Comparison of ENCODE assay signal across 11 mouse cellular contexts in genomic region chr9:102243296-102243695, GRCm38 (mm10).
DNase-seq lines count a peak whose midpoint lies in the region; ATAC-seq and TF ChIP-seq lines count a peak whose summit lies in the region.
"Had no signal": no experiment of that assay in that cellular context is flagged by ENCODE, and none has a peak within 500 bp of the region (broad histone marks: within the 10 kb centered on the region; RNA-seq: fewer than 3 reads in every experiment).

No protein-coding gene starts in this region.

- no peak for DNase-seq in kidney, adult 11 months
- DNase-seq in embryo, embryonic 11 days = peak; percentile 69
- DNase-seq in neural tube, embryonic 11.5 days (ENCODE audit: low spot score) = peak; percentile 38
- no peak for DNase-seq in frontal cortex, postnatal 36 days (ENCODE audit: low spot score in 2 of 2)
- no peak for DNase-seq in frontal cortex, adult 2 months (ENCODE audit: extremely low spot score in 1 of 2, low spot score in 1 of 2)
- DNase-seq in lung, adult 2 months = no peak
- DNase-seq: liver, embryonic 13.5 days had no signal

- no peak overlapping the region for H3K9ac ChIP-seq in kidney, embryonic 15.5 days
- no peak overlapping the region for H3K9ac ChIP-seq in hindbrain, embryonic 12.5 days
- H3K9ac ChIP-seq in neural tube, embryonic 11.5 days (ENCODE audit: low read length) = no peak overlapping the region
- H3K9ac ChIP-seq: liver, embryonic 13.5 days had no signal

- ATAC-seq in kidney, embryonic 15.5 days (replicated peaks; ENCODE audit: low FRiP score) = peak; percentile 47; the same call in 1 of the 2 replicates
- peak; percentile 86 for ATAC-seq in hindbrain, embryonic 12.5 days (ENCODE audit: low FRiP score)
- peak; percentile 73 for ATAC-seq in neural tube, embryonic 11.5 days (ENCODE audit: insufficient read depth, low FRiP score, low TSS enrichment)

- WGBS in kidney, embryonic 15.5 days = 33% methylated on average over 7 of the region's 7 CpGs
- WGBS in hindbrain, embryonic 12.5 days = 7% methylated on average over 7 of the region's 7 CpGs
- WGBS in neural tube, embryonic 11.5 days = 24% methylated on average over 7 of the region's 7 CpGs
- 46% methylated on average over 7 of the region's 7 CpGs for WGBS in lung, adult 2 months

- H3K36me3 ChIP-seq in kidney, embryonic 15.5 days = no peaks in the 10 kb centered on the region
- H3K36me3 ChIP-seq in hindbrain, embryonic 12.5 days = no peaks in the 10 kb centered on the region
- no peaks in the 10 kb centered on the region for H3K36me3 ChIP-seq in neural tube, embryonic 11.5 days (ENCODE audit: control insufficient read depth, insufficient read depth, low read length)
- H3K36me3 ChIP-seq: liver, embryonic 13.5 days had no signal

- H3K4me2 ChIP-seq in kidney, embryonic 15.5 days = no peak overlapping the region
- H3K4me2 ChIP-seq in hindbrain, embryonic 12.5 days (replicated peaks) = peak overlapping the region; percentile 21
- H3K4me2 ChIP-seq in neural tube, embryonic 11.5 days (ENCODE audit: low read depth) = no peak overlapping the region
- H3K4me2 ChIP-seq: liver, embryonic 13.5 days had no signal

- H3K27ac ChIP-seq in kidney, embryonic 15.5 days = no peak overlapping the region
- peak overlapping the region; percentile 44 for H3K27ac ChIP-seq in hindbrain, embryonic 12.5 days
- no peak overlapping the region for H3K27ac ChIP-seq in neural tube, embryonic 11.5 days (ENCODE audit: low read depth, low read length)
- H3K27ac ChIP-seq: left cerebral cortex, adult 2 months; liver, embryonic 13.5 days had no signal

- TF ChIP-seq CTCF in lung, adult 2 months (IDR thresholded peaks at IDR 0.05; ENCODE audit: insufficient read depth, low read length) = no peak

- peaks cover 24% of the 10 kb centered on the region for H3K4me1 ChIP-seq in kidney, embryonic 15.5 days
- peaks cover 48% of the 10 kb centered on the region for H3K4me1 ChIP-seq in hindbrain, embryonic 12.5 days
- peaks cover 15% of the 10 kb centered on the region for H3K4me1 ChIP-seq in neural tube, embryonic 11.5 days (ENCODE audit: control insufficient read depth, insufficient read depth, low read length)
- H3K4me1 ChIP-seq in lung, adult 2 months (ENCODE audit: control insufficient read depth, insufficient read depth, low read length) = no peaks in the 10 kb centered on the region
- H3K4me1 ChIP-seq: liver, embryonic 13.5 days; megakaryocyte, embryonic 14.5 days had no signal

- H3K9me3 ChIP-seq in kidney, embryonic 15.5 days (replicated peaks) = no peaks in the 10 kb centered on the region
- no peaks in the 10 kb centered on the region for H3K9me3 ChIP-seq in hindbrain, embryonic 12.5 days (replicated peaks)
- H3K9me3 ChIP-seq in neural tube, embryonic 11.5 days (ENCODE audit: control insufficient read depth, low read length) = no peaks in the 10 kb centered on the region
- H3K9me3 ChIP-seq: liver, embryonic 13.5 days had no signal

- TF ChIP-seq POLR2A in lung, adult 2 months (IDR thresholded peaks at IDR 0.05; ENCODE audit: borderline replicate concordance, extremely low read depth, low read depth, low read length) = no peak

- peaks cover 3% of the 10 kb centered on the region; the same call in 1 of the 2 replicates for H3K27me3 ChIP-seq in kidney, embryonic 15.5 days
- H3K27me3 ChIP-seq in hindbrain, embryonic 12.5 days = peaks cover 15% of the 10 kb centered on the region
- H3K27me3 ChIP-seq in neural tube, embryonic 11.5 days (ENCODE audit: control insufficient read depth, insufficient read depth, low read length) = peaks cover 6% of the 10 kb centered on the region; the same call in 1 of the 2 replicates
- H3K27me3 ChIP-seq: liver, embryonic 13.5 days; megakaryocyte, embryonic 14.5 days had no signal

- H3K4me3 ChIP-seq in kidney, embryonic 15.5 days (replicated peaks) = no peak overlapping the region
- no peak overlapping the region for H3K4me3 ChIP-seq in hindbrain, embryonic 12.5 days
- no peak overlapping the region for H3K4me3 ChIP-seq in neural tube, embryonic 11.5 days (ENCODE audit: low read depth, low read length)
- H3K4me3 ChIP-seq in lung, adult 2 months (replicated peaks; ENCODE audit: extremely low read depth, low read depth, low read length) = no peak overlapping the region
- H3K4me3 ChIP-seq: left cerebral cortex, adult 2 months; liver, embryonic 13.5 days; megakaryocyte, embryonic 14.5 days had no signal

Comparison
In these comparisons a context has a peak if more than half of its experiments do, and no peak if none do; other contexts are left out.
1. DNase-seq: peak in embryo, embryonic 11 days (single experiment) and neural tube, embryonic 11.5 days (single experiment); none in kidney, adult 11 months (single experiment), frontal cortex, postnatal 36 days (0 of 2), frontal cortex, adult 2 months (0 of 2) and lung, adult 2 months (single experiment).
2. Peak in every context shown above with its lines, with median percentiles within 50 percentile points of each other: ATAC-seq.